Mouse (Mus musculus) fat pad, adult 2 months (tissue): ENCODE measurements around the gene Eng.

Source experiments
- DNase-seq: peaks from one replicate; pipeline ENCODE4 v3.0.0-alpha.2; 2011; ENCODE audit warnings: low read depth, low spot score; ENCODE audit errors: extremely low read depth

The Eng gene

DNA sequence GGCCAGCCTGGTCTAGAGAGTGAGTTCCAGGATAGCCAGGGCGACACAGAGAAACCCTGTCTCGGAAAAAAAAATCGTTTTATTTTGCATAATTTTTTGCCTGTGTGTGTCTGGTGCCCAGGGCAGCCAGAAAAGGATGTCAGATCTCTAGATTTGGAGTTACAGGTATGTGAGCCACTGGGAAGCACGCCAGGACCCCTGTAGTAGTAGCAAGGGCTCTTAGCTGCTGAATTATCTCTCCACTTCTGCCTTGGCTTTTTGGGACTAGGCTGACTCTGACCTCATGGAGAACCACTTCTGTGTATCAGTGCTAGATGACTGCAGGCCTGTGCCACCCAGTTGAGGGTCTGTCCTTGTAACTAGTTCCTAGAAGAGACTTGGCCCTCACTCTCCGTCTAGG lies 4.6 kb upstream of the Eng start:
- DNase-seq: no peak

GRCm38 (mm10) chr2:32642813-32643212 lies 3.6 kb upstream of the Eng start:
- DNase-seq: no peak

DNA sequence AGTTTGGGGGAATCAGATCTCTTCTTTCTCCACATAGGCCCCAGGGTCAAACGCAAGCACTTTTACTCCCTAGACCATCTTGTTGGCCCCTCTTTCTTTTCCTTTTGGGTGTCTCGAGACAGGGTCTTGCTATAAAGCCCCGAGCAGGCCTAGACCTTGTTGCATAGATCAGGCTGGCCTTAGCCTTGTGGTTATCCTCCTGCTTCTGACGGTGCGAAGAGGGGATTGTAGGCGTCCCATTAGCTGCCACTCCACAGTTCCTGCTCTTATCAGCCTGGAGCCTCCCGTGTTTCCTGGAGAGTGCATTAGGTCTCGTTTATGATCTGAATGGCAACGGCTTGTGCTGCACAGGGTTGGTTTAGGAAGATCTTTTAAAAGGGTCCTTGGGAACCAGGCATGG lies 2.3 kb upstream of the Eng start:
- DNase-seq: no peak

DNA sequence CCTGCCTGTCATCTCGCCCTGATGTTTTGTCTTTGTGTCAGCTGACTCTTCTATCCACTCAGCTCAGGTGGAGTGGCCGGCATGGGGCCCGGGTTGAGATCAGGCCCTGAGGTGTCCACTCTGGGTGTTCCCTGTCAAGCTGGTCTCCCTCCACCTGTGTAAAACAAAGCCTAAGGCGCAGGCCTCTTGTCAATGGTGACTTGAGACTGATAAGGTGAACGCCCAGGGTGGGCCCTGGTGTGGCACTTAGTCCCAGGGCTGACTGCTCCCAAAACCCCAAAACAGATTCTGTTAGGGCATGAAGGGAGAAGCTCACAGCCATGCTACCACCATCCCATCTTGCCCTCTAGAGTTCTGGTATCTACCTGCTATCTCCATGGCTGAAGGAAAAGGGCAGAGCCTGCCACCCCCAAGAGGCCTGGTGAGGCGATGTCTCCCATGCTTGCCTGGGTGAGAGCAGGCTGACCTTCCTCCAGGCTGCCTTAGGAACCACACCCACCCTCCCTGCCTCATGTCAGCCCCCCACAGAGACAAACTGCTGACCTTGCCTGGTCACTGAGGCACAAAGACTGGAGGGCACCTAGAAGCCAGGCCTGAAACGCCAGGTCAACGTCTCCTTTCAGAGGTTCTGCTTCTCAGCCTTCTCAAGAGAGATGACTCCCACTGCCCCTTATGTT lies 1.5 kb upstream of the Eng start:
- DNase-seq: no peak

- no peak for DNase-seq
These were observed 748 bp upstream of the Eng start for GRCm38 (mm10) chr2:32645647-32646046.

DNA sequence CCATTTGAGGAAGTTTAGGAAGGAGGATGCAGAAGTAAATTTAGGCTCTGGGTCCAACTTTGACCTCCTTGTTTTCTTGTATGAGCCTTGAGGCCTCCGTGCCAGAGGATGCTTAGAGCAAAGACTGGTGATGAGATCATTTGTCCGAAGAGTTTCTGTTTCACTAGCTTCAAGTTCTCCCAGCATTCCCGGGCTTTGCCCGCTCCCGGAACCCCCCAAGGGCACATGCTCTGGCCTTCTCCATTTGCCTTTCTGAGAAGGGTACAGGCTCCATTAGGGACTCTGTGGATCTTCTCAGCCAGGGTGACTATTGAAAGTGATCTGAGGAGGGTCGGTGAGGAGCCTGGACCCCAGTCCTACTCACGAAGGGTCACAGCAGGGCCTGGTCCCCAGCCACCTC lies 971 bp downstream of the Eng start:
- no peak for DNase-seq

GRCm38 (mm10) chr2:32653764-32654163 lies 7.4 kb downstream of the Eng start:
- DNase-seq: no peak

DNA sequence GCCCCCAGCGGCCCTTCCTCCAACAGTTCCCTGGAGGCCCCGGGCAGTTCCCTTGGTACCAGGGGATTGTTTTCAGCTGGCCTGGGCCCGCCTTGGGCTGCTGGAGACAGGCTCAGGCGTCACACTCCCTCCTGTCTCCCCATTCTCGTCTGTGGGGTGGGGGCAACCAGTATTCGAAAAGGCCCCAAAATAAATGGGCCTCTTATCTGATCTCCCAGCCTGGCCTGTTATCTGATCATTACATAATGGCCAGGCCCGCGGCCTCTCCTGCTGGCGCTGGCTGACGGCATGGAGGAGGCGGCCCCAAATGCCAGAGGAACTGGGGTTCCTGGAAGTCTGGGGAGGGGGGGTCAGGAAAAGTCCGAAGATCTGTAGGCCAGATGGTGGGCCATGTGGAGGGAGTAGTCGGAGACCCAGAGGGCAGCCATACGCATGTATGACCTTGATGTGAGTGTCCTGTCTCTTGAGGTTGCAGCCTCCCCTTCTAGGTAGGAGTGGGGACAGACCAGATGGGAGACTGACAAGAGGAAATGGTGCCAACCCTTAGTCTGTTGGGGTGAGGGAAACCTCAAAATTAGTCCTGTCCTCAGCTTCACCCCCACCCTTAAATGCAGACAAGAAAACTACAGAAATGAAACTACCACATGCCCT lies 8.5 kb downstream of the Eng start:
- DNase-seq: no peak

DNA sequence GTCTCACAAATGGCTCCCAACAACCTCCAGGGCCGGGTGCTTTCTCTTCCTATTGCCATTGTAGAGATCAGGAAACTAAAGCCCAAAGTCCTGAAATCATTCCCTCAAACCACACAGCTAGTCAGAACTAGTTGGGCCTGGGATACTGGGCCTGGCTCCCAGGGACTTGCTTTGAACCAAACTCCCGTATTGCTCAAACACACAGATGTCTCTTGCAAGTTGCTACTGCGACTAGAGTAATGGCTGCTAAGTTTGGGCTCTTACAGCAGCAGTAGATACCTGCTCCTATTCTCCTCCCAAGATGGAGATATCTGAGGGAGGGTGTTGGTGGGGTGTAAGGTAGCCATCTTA lies 9.0 kb downstream of the Eng start:
- peak; percentile 58 for DNase-seq

DNA sequence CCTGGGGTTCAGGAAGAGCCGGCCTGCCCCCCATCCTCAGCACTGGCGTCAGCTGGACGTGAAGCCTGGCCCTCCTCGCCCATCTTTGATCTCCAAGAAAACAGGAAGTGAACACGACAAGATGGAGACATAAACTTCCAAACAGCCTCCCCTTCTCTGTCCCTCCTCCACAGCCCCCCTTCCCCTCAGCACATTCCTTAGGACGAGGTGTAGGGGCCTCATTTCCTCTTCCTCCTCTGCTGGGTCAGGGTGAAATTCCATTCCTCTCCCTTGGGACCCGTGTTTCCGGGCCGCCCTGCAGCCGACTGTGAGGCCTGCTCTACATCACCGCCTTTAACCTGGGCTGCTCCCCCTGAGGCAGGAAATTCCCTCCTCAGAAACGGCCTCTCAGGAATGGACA lies 9.4 kb downstream of the Eng start:
- DNase-seq: no peak

DNA sequence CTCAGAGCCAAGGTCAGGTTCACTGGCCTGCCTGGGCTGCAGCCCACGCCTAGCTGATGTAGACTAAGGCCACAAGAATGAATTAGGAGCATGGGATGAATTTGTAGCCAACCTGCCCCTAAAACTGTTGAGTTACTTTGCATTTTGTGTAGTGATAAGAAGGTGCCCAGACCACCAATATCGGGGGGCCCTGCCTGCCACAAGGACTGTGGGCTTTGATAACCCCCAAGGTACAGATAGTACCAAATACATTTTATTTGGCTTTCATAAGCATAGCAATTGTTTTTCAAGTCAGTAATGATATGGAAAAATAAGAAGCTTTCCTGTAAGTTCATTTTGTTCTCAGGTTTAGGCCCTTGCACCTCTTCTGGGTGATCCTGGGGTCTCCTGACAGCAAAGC lies 12.5 kb downstream of the Eng start:
- DNase-seq: no peak

DNA sequence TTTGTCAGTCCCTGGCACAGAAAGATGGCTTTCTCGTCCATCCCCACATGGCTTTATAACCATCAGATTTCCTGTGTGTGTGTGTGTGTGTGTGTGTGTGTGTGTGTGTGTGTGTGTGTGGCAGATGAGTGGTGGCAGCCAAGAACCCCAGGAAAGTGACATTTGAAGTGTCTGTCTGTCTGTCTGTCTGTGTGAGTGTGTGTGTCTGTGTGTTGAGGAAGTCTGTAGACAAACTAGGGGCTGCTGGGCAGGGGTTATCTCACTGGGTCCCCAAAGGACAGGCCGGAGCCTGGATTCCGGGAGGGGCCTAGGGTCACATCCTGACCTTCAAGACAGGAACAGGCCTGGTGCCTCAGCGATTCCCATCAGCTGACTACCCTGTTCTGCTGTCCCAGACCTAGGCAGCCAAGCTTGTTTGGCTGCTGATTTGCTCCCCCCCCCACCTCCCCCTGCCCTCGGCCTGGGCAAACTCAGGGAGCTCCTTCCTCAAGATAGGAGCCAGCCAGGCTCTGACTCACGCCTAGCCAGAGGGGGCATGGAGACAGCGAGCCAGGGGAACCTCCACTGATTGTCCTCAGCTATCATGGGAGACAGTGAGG lies 15.2 kb downstream of the Eng start:
- no peak for DNase-seq

GRCm38 (mm10) chr2:32662291-32662690 lies 15.9 kb downstream of the Eng start:
- no peak for DNase-seq

- DNase-seq: no peak
These were observed 18.9 kb downstream of the Eng start for GRCm38 (mm10) chr2:32665345-32665744.

DNA sequence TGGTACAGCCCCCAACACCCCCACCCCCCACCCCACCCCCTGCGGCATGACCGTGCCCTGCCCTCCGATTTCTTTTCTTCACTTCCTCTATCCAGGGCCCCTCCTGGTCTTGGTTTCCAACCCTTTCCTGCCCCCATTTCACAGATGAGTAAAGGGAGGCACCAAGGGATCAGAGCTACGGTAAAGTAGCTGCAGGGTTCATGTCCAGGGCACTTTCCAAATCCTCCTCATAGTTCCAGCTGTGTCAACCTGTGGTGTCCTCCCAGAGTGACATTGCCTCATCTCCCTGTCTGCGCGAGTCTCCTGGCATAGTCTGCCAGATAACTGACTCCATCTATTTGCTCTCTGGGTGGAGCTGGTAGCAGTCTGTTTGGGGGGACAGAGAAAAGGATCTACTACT lies 19.5 kb downstream of the Eng start:
- DNase-seq: no peak

DNA sequence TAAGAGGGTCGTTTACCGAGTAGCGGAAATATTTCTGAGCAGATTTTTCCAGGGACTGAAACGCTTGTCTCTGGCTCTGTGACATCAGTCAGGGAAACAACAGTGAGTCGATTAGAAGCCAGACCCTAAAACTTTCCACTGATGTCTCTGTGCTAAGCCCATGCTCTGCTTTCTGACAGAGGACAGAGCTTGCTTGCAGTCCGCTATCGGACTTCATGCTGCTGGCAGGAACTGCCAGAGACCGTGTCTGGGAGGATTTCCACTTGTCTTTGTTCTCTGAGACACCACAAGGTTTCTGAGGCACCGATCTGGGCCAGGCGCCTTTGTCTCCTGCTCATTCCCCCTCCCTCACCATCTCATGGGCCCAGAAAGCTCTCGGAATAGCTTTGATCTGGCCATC lies 21.4 kb downstream of the Eng start:
- no peak for DNase-seq

DNA sequence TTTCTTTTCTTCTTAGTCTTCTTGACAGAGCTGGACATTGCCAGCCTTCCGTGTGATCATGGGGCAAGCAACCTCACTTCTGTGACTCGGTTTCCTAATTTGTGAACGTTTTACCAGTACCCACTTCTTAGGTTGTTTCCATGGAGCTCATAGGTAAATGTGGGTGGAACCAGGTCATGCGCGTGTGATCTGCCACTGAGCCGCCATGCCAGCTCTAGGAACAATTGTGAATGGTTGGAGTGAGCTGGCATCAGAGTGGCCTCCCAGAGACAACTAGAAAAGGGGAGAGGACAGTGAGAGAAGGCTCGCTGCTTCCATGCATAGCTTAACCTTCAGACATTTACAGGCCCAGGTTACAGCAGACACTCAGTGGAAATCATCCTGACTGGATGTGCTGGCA lies 21.8 kb downstream of the Eng start:
- no peak for DNase-seq

GRCm38 (mm10) chr2:32669876-32670275 lies 23.5 kb downstream of the Eng start:
- DNase-seq: no peak

GRCm38 (mm10) chr2:32671147-32671546 lies 24.8 kb downstream of the Eng start:
- no peak for DNase-seq

GRCm38 (mm10) chr2:32671907-32672595 lies 25.7 kb downstream of the Eng start:
- DNase-seq: no peak

DNA sequence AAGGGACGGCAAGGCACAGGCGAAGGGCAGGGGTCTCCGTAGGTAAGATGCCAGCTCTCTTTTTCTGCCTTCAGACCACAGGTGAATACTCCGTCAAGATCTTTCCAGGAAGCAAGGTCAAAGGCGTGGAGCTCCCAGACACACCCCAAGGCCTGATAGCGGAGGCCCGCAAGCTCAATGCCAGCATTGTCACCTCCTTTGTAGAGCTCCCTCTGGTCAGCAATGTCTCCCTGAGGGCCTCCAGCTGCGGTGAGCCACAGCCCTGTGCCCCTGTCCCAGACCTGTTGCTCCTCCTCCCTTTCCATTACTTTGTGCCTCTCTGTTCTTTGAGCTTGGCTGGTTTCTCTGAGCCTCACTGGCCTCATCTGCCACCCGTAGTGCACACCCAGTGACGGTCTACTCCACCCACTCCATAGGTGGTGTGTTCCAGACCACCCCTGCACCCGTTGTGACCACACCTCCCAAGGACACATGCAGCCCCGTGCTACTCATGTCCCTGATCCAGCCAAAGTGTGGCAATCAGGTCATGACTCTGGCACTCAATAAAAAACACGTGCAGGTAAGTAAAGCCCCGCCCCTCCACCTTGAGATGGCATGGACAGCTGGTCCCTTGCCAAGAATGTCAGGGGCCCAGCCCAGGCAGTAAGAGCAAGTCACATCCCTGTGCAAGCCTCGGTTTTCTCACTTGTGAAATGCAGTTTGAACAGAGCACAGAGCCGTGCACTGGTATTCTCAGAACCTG lies 27.0 kb downstream of the Eng start:
- DNase-seq: no peak
